Mouse (Mus musculus) E14TG2a.4 (cell line): Measurements from ENCODE around the gene Fam20c.

Source experiments
- CTCF ChIP-seq: conservative IDR thresholded peaks from 2 replicates; pipeline ENCODE4 v1.5.1; 2014; ENCODE audit warnings: low read length
- NANOG ChIP-seq: IDR thresholded peaks from 2 replicates; pipeline ENCODE4 v1.6.1; 2014; ENCODE audit warnings: borderline replicate concordance, low read length, mixed read lengths
- POU5F1 ChIP-seq: IDR thresholded peaks from 2 replicates; pipeline ENCODE4 v1.6.1; 2014; ENCODE audit warnings: low read length, borderline replicate concordance

DNA sequence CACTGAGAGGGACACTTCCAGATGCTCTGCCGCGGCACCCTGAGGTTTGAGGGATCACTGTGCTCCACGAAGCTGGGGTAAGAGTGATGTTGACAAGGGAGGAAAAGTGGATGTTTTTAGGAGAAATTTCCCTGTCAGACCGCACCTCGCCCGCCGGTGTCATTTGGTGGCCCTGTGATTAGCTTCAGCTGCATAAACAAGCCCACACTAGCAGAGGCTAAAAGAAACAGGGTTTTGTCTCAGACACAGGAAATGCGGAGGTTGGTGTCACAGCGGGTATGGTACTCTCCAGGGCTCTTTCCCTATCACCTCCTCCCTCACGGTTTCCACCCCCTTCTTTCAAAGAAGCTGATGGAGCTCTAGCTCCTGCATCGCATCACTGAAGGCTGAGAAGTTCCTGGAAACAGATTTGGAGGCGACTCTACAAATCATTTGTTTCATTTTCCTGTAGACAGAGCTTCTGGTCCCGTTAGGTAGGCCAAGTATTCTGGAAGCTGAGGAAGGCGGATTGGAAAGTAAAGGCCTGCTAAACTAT, 38.7 kb upstream of the Fam20c start:
- no peak for TF ChIP-seq CTCF
- TF ChIP-seq POU5F1, result no peak
- no peak for TF ChIP-seq NANOG
